Mouse (Mus musculus): Measurements from ENCODE around the gene Coro1b. TPM values are rescaled to one million over a fixed set of nuclear protein-coding genes. Genes with fewer than 3 reads are reported as not detected.

The Coro1b gene
- total RNA-seq, 1 experiment = 73.8 TPM

GRCm38 (mm10) chr19:4125741-4126696 is 22.4 kb upstream of the Coro1b start, which contains the start of gene Aip:
TSS of gene Aip (minus strand) at chr19:4125858.
- DNase-seq (ENCODE audit: low read depth, low spot score) = peak; percentile 93
- H3K36me3 ChIP-seq (ENCODE audit: control insufficient read depth, insufficient read depth, low read length, poor library complexity, severe bottlenecking) = peaks cover 9% of the 10 kb centered on the region; the same call in 1 of the 2 replicates
- H3K9ac ChIP-seq (ENCODE audit: insufficient read depth, low read depth, low read length, poor library complexity, severe bottlenecking) = peak within 1 kb of the TSS; percentile 94
- no peaks in the 10 kb centered on the region for H3K9me3 ChIP-seq (ENCODE audit: control insufficient read depth, insufficient read depth, low read depth, low read length)
- in situ Hi-C loops (cut with MboI; ENCODE audit: low sequenced_read_pairs in 2 of 2, unreplicated experiment in 2 of 2) = no loop called here
- H3K4me1 ChIP-seq (ENCODE audit: control insufficient read depth in 2 of 2, insufficient read depth in 2 of 2, low read length in 2 of 2, poor library complexity in 1 of 2) = peaks cover 0 to 3% of the 10 kb centered on the region in 2 experiments; a peak in 2 of 4 replicates
- TF ChIP-seq ZC3H11A (IDR thresholded peaks at IDR 0.05; ENCODE audit: borderline replicate concordance, low read depth, low read length) (no peak), HCFC1 (IDR thresholded peaks at IDR 0.05; ENCODE audit: borderline replicate concordance, insufficient read depth, low read length) (peak; percentile 82), ZNF384 (IDR thresholded peaks at IDR 0.05; ENCODE audit: low read depth, low read length) (no peak), CHD2 (IDR thresholded peaks at IDR 0.05; ENCODE audit: low read depth, low read length) (peak; percentile 98)
- no peak within 1 kb of the TSS for H3K27ac ChIP-seq (ENCODE audit: insufficient read depth, low read depth, low read length, poor library complexity, severe bottlenecking)
- H3K4me3 ChIP-seq (ENCODE audit: insufficient read depth in 1 of 2, low read depth in 1 of 2, low read length in 2 of 2, poor library complexity in 1 of 2, severe bottlenecking in 1 of 2) = peak within 1 kb of the TSS; percentile 79 to 90

DNA sequence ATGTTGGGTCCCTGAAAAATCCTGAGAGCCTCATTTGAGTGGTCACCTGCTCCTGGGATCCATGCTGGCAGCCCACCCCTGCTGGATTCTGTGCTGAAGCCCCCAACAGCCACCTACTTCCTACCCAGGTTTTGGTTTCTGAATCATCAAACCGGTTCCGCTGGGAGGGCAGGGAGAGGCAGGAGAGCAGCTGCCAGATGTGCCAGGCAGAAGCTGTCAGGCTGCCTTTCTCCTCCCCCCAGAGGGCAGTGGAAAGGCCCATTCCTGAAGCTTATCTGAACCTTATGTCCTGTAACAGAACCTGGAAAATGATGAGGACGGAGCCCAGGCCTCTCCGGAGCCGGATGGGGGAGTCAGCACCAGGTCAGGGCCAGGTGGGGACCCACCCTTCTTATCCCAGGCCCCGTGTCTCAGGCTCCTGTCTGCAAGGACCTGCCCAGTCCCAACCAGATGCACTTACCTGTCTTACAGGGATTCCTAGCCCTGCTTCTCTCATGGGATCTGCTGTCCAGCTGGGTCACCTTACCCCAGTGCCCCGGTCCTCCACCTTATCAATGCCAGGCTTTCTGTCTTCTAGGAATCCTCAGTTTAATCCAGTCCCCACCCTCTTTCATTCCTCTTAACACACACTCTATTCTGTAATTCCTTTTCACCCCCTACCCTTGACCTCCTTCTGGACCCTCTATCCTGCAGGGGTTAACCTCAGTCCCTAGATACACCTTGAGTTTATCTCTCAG is 21.5 kb upstream of the Coro1b start:
- H3K27ac ChIP-seq (ENCODE audit: insufficient read depth, low read depth, low read length, poor library complexity, severe bottlenecking) = no peak overlapping the region
- peak overlapping the region; percentile 79 to 90 for H3K4me3 ChIP-seq (ENCODE audit: insufficient read depth in 1 of 2, low read depth in 1 of 2, low read length in 2 of 2, poor library complexity in 1 of 2, severe bottlenecking in 1 of 2)
- H3K9me3 ChIP-seq (ENCODE audit: control insufficient read depth, insufficient read depth, low read depth, low read length) = no peaks in the 10 kb centered on the region
- TF ChIP-seq MAFK (IDR thresholded peaks at IDR 0.05; ENCODE audit: insufficient read depth, low read depth, low read length) (no peak), ZNF384 (IDR thresholded peaks at IDR 0.05; ENCODE audit: low read depth, low read length) (no peak), ZC3H11A (IDR thresholded peaks at IDR 0.05; ENCODE audit: borderline replicate concordance, low read depth, low read length) (no peak)
- peaks cover 16% of the 10 kb centered on the region; the same call in 1 of the 2 replicates for H3K36me3 ChIP-seq (ENCODE audit: control insufficient read depth, insufficient read depth, low read length, poor library complexity, severe bottlenecking)
- peak overlapping the region; percentile 94; the same call in 1 of the 2 replicates for H3K9ac ChIP-seq (ENCODE audit: insufficient read depth, low read depth, low read length, poor library complexity, severe bottlenecking)
- DNase-seq (ENCODE audit: low read depth, low spot score) = no peak
- in situ Hi-C loops (cut with MboI; ENCODE audit: low sequenced_read_pairs in 2 of 2, unreplicated experiment in 2 of 2) = no loop called here
- peaks cover 0 to 6% of the 10 kb centered on the region in 2 experiments; a peak in 2 of 4 replicates for H3K4me1 ChIP-seq (ENCODE audit: control insufficient read depth in 2 of 2, insufficient read depth in 2 of 2, low read length in 2 of 2, poor library complexity in 1 of 2)

DNA sequence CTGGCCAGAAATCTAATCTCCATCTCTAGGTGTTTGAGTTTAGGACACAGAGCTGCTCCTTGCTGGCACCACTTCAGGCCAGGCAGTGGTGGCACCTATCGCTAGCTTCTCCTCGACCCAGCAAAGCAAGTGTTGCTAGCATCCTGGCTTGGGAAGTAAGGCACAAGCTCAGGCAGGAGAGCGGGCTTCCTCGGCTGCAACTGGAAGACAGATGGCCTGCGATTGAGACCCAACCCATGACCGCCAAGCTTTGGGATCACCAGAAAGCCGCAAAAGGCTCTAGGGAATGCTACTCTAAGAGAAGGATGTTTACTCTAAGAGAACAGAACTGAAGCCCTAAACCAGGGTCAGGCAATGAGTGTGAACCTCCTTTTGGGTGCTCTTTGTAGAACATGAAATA is 19.0 kb upstream of the Coro1b start:
- peaks cover 25% of the 10 kb centered on the region; the same call in 1 of the 2 replicates for H3K36me3 ChIP-seq (ENCODE audit: control insufficient read depth, insufficient read depth, low read length, poor library complexity, severe bottlenecking)

GRCm38 (mm10) chr19:4130106-4130505 is 18.3 kb upstream of the Coro1b start:
- H3K36me3 ChIP-seq (ENCODE audit: control insufficient read depth, insufficient read depth, low read length, poor library complexity, severe bottlenecking) = peaks cover 25% of the 10 kb centered on the region; the same call in 1 of the 2 replicates
- in situ Hi-C loops (cut with MboI; ENCODE audit: low sequenced_read_pairs in 2 of 2, unreplicated experiment in 2 of 2) = no loop called here
- no peak overlapping the region for H3K4me3 ChIP-seq (ENCODE audit: insufficient read depth in 1 of 2, low read depth in 1 of 2, low read length in 2 of 2, poor library complexity in 1 of 2, severe bottlenecking in 1 of 2)
- DNase-seq (ENCODE audit: low read depth, low spot score) = no peak
- no peak overlapping the region for H3K9ac ChIP-seq (ENCODE audit: insufficient read depth, low read depth, low read length, poor library complexity, severe bottlenecking)
- TF ChIP-seq ZC3H11A (IDR thresholded peaks at IDR 0.05; ENCODE audit: borderline replicate concordance, low read depth, low read length) = no peak
- no peak for TF ChIP-seq HCFC1 (IDR thresholded peaks at IDR 0.05; ENCODE audit: borderline replicate concordance, insufficient read depth, low read length)
- TF ChIP-seq CHD2 (IDR thresholded peaks at IDR 0.05; ENCODE audit: low read depth, low read length) = no peak
- no peak for TF ChIP-seq MAFK (IDR thresholded peaks at IDR 0.05; ENCODE audit: insufficient read depth, low read depth, low read length)
- TF ChIP-seq ZNF384 (IDR thresholded peaks at IDR 0.05; ENCODE audit: low read depth, low read length) = no peak
- H3K27ac ChIP-seq (ENCODE audit: insufficient read depth, low read depth, low read length, poor library complexity, severe bottlenecking) = no peak overlapping the region
- H3K4me1 ChIP-seq (ENCODE audit: control insufficient read depth in 2 of 2, insufficient read depth in 2 of 2, low read length in 2 of 2, poor library complexity in 1 of 2) = peaks cover 0 to 6% of the 10 kb centered on the region in 2 experiments; a peak in 2 of 4 replicates
- H3K9me3 ChIP-seq (ENCODE audit: control insufficient read depth, insufficient read depth, low read depth, low read length) = no peaks in the 10 kb centered on the region

More for the DNA sequence above, 19.0 kb upstream of the Coro1b start:
- TF ChIP-seq HCFC1 (IDR thresholded peaks at IDR 0.05; ENCODE audit: borderline replicate concordance, insufficient read depth, low read length) (no peak), ZC3H11A (IDR thresholded peaks at IDR 0.05; ENCODE audit: borderline replicate concordance, low read depth, low read length) (no peak), CHD2 (IDR thresholded peaks at IDR 0.05; ENCODE audit: low read depth, low read length) (no peak), MAFK (IDR thresholded peaks at IDR 0.05; ENCODE audit: insufficient read depth, low read depth, low read length) (no peak), ZNF384 (IDR thresholded peaks at IDR 0.05; ENCODE audit: low read depth, low read length) (no peak)
- H3K9me3 ChIP-seq (ENCODE audit: control insufficient read depth, insufficient read depth, low read depth, low read length) = no peaks in the 10 kb centered on the region
- DNase-seq (ENCODE audit: low read depth, low spot score) = no peak
- peaks cover 0 to 6% of the 10 kb centered on the region in 2 experiments; a peak in 2 of 4 replicates for H3K4me1 ChIP-seq (ENCODE audit: control insufficient read depth in 2 of 2, insufficient read depth in 2 of 2, low read length in 2 of 2, poor library complexity in 1 of 2)
- H3K9ac ChIP-seq (ENCODE audit: insufficient read depth, low read depth, low read length, poor library complexity, severe bottlenecking) = no peak overlapping the region
- no peak overlapping the region for H3K27ac ChIP-seq (ENCODE audit: insufficient read depth, low read depth, low read length, poor library complexity, severe bottlenecking)
- in situ Hi-C loops (cut with MboI; ENCODE audit: low sequenced_read_pairs in 2 of 2, unreplicated experiment in 2 of 2) = no loop called here
- no peak overlapping the region for H3K4me3 ChIP-seq (ENCODE audit: insufficient read depth in 1 of 2, low read depth in 1 of 2, low read length in 2 of 2, poor library complexity in 1 of 2, severe bottlenecking in 1 of 2)
